Mouse (Mus musculus): ENCODE data around the gene Rab31.

Rab31 gene

DNA sequence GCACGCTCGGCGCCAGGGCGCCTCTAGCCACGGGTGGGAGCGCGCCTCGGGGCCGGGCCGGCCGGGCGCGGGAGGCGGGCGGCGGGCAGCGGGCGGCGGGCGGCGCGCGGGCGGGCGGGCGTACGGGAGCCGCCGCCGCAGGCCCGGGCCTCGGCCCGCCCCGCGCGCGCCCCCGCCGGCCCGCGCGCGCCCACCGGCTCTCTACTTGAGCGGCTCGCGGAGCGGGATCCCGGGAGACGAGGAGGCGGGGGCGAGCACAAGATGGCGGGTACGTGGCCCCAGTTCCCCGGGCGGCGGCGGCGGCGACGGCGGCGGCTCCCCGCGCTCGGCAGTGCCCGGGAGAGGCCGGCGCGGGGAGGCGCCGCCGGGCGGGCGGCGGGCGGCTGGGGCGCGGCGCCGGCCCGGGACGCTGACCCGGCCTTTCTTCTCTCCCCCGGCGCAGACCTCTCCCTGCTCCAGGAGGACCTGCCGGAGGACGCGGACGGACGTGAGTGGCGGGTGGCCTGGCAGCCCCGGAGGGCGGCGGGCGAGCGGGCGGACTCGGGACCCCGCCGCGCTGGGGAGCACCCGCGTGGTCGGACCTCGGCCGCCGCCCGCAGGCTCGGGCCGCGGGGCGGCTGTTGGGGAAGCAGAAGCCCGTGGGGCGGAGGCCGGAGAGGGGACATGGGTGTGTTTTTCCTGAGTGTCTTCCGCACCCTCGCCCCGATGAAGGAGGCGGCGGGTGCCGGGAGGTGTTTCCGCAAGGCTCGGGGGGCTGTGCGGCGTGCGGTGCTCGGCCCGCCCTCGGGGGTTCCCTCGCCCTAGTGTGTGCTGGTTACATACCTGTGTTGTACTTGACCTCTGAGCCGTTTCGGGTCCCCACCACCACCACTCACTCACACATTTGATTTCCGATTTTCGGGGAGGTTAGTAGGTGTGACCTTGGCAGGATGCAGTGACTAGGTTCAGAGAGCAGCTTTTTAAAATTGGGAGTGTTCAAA is 10.9 kb upstream of the Rab31 start:
- DNase-seq (ENCODE audit: low read depth, low spot score), result peak; percentile 39

DNA sequence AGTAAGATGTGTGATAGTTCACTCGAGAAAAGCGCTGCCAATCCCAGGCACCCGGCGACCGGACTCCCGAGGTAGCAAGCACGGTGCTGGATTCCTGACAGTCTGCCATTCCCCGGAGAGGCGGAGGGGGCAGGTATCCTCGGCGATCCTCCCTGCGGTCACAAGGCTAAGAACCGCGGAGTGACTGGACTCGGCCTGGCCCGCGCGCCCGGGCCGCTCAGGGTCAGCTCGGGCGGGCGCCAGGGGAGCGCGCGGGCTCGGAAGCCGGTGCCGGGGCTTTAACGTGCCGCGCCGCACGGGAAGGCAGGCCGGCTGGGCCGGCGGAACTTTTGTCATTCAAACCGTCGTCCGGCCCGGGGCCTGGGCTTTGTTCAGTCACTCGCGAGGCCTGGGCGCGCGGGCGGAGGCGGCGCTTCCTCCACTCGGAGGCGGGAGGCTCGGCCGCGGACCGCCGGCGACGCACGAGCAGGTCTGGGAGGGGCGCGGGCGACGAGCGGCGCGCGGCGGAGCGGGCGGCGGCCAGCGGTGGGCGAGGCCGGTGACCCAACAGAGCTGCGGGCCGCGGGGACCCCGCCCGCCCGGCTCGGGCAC is 10.1 kb upstream of the Rab31 start, which contains the start of gene Ppp4r1:
Gene Ppp4r1 (plus strand): TSS at position 23 of the 591 bp plus-strand sequence.
- DNase-seq (ENCODE audit: low read depth, low spot score), result peak; percentile 83

- DNase-seq (ENCODE audit: low read depth, low spot score), result no peak
Measured at GRCm38 (mm10) chr17:65780970-65781369, 8.4 kb upstream of the Rab31 start.

DNA sequence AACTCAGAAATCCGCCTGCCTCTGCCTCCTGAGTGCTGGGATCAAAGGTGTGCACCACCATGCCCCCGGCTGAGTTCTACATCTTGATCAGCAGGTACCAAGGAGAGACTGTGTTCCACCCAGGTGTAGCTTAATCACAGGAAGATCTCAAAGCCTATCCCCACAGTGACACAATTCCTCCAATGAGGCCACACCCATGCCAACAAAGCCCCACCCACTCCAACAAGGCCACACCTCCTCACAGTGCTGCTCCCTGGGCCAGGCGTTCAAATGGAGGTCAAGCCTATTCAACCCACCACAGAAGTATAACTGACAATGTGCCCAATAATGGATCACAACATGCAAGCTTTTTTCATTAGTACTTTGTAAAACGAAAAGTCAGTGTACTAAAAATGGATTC is 4.9 kb upstream of the Rab31 start:
- DNase-seq (ENCODE audit: low read depth, low spot score), result no peak

- DNase-seq (ENCODE audit: low read depth, low spot score), result no peak
Measured at GRCm38 (mm10) chr17:65776228-65776627, 3.7 kb upstream of the Rab31 start.

GRCm38 (mm10) chr17:65774439-65774838 is 1.9 kb upstream of the Rab31 start:
- DNase-seq (ENCODE audit: low read depth, low spot score), result peak; percentile 41

GRCm38 (mm10) chr17:65773617-65774016 is 1.1 kb upstream of the Rab31 start:
- DNase-seq (ENCODE audit: low read depth, low spot score), result peak; percentile 71

GRCm38 (mm10) chr17:65770982-65771915 is 1.3 kb downstream of the Rab31 start:
- DNase-seq (ENCODE audit: low read depth, low spot score), result peak; percentile 39

DNA sequence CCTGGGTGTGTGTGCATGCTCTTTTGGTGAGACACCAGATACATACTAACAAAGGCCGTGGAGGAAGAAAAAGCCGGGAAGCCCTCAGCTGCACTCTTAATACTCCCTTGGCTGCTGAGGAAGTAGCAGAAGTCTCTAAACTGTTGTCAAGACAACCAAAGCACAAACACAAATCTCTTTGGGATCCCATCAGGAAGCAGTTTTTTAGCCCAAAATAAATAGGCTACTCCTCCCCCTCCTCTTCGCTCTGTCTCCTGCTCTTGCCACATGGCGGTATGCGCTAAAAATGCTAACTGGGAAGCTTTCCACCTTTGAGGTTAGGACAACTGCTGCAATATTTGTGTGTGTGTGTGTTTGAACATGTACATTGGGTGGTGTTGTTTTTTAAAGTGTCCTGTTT is 4.1 kb downstream of the Rab31 start:
- peak; percentile 65 for DNase-seq (ENCODE audit: low read depth, low spot score)

DNA sequence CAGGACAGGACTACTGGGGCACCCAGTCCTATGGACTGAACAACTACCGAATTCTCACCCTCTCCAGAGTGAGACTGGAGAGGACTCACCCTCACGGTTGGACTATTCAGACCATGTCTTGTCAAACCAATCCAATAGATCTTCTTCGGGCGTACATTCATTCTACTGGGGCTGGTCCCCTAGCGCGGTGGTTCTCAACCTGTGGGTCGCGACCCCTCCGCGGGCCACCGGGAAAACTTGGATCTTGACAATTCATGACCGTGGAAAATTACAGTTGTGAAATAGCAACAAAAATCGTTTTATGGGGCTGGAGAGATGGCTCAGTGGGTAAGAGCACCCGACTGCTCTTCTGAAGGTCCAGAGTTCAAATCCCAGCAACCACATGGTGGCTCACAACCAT is 9.3 kb downstream of the Rab31 start:
- no peak for DNase-seq (ENCODE audit: low read depth, low spot score)

DNA sequence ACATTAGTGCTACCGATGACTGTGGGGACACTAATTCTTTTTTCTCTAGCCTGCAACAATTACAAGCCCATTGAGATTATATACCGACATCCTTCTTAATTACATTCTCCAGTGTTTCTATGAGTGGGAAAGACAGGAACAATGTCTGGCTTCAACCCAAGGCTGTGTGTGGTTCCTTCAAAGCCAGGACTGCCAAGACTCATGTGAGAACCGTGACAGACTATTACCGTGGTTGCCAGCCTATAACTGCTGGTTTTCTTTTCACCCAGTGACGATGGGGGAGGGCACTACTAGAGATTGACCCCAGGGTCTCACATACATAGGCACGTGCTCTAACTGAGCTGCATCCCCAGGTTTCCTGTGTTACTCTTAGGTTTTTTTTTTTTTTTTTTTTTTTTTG is 15.4 kb downstream of the Rab31 start:
- no peak for DNase-seq (ENCODE audit: low read depth, low spot score)

- DNase-seq (ENCODE audit: low read depth, low spot score), result no peak
Measured at GRCm38 (mm10) chr17:65755857-65756256, 16.7 kb downstream of the Rab31 start.

DNA sequence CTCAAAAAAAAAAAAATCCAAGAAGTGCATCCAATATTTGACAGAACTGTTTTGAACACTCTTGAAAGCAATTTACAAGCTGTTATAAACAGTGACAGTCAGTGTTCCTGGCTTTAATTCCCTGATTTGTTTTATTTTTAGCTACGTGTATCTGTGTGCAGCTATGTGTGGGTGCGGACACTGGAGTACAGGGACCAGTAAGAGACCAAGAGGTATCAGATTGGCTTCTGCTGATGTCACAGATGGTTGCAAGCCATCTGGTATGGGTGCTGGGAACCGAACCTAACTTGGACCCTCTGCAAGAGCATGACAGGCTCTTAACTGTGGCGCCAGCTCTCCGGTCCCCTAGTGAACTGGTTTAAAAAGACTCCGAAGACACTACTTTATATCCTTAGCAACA is 19.4 kb downstream of the Rab31 start:
- DNase-seq (ENCODE audit: low read depth, low spot score), result no peak

GRCm38 (mm10) chr17:65750301-65750700 is 22.3 kb downstream of the Rab31 start:
- DNase-seq (ENCODE audit: low read depth, low spot score), result peak; percentile 57

DNA sequence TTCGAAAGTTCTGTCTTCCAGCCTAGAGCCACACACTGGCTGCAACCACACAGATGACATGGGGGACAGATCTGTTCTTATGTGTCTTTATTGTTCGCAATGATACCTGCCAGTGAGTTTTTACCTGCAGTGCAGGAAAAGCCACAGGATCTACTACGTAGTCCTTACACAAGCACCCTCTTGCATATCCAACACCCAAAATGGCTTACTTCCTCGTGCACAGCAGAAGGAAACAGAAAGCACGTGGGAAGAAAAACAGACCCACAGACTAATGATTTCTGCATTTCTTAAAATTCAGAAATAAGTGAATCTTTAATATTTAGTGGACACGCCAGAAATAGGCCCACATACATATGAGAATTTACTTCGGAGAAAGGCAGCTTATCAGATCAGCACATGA is 22.7 kb downstream of the Rab31 start:
- DNase-seq (ENCODE audit: low read depth, low spot score), result no peak

- DNase-seq (ENCODE audit: low read depth, low spot score), result no peak
Measured at GRCm38 (mm10) chr17:65748997-65749396, 23.6 kb downstream of the Rab31 start.

GRCm38 (mm10) chr17:65746314-65746713 is 26.2 kb downstream of the Rab31 start:
- no peak for DNase-seq (ENCODE audit: low read depth, low spot score)

- peak; percentile 39 for DNase-seq (ENCODE audit: low read depth, low spot score)
Measured at GRCm38 (mm10) chr17:65743664-65744330, 28.8 kb downstream of the Rab31 start.

DNA sequence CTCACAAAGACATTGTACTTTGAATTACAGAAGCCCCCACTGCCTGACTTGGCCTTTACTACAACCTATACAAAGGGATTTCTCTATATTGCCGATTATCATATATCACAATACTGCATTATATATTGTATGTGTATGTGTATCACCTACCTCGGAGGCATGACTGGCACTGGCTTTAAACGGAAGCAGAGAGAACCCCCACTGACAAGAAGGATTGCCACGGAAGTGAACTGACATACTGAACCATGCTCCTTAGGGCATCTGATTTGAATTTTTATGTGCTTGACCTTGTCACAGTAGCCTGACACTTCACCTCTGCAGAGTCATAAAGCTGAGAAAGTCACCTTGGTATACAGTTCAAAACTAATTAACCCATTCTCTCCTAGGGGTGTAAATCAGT is 29.6 kb downstream of the Rab31 start:
- DNase-seq (ENCODE audit: low read depth, low spot score), result no peak

DNA sequence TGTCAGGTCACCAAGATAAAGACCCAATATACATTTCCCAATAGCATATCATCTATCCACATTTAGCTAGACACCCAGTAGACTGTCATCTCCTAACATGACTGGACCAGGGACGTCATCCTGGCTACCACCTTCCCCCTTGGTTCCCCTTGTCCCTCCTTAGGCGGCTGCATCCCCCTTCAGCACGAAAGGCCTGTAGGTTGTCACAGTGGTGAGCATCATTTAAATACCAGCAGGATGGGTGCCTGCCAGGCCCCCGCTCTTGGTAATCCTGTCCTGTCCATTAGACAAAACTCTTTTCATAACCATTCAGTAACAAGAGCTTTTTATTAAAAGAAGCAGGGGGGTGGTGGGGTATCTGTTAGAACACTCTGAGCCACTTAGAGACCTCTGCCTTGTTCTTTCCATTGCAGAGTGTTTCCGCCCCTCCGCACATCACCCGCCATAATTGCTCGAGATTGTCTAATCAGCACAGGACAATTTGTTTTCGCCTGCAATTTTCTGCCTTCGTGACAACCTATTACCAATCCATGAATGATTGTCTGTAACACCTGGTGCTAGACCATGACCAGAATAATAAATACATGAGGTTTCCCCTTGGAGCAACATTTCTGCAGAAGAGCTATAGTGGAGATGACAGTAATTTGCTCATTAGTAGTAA is 30.2 kb downstream of the Rab31 start:
- DNase-seq (ENCODE audit: low read depth, low spot score), result no peak

- no peak for DNase-seq (ENCODE audit: low read depth, low spot score)
Measured at GRCm38 (mm10) chr17:65741565-65741964, 31.0 kb downstream of the Rab31 start.

Measured in 3T3-L1 (cell line).